9 mouse cellular contexts compared by ENCODE assay signal in the genomic region with DNA sequence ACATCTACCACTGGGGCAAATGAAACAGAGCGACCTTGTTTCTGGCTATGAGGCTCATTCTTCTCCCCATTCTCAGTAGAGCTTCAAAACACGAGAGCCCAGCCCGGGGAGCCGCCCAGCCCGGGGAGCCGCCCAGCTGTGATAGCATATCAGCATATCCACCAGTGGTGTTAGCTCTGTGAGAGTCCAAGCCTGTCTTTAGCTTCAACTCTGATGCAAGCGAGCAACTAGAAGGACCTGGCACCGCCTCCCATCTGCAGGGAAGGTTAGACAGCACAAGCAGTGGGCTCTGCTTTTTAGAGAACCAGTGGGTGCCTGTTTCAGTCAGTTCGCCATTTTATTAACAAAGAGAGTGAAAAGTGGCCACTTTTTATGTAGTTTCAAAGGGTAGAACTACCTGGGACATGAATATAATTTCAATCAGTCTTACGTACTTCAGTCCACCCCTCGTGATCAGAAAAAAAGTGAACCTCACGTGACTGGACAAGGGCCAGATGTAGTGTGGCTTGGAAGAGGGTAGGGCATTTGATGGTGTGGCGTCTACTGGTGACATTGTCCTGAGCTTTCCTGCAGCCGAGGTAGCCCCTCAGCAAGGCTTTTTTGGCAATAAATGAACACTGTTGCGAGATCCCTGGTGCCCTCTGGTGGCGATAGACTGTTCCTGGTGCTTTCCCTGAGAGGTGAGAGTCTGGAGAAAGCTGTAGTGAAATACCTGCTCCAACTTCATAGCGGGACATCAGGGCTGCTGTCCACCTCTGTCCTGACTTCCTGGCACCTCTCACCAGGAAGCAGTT.
DNase-seq lines count a peak whose midpoint lies in the region; ATAC-seq and TF ChIP-seq lines count a peak whose summit lies in the region.
"Had no signal": no experiment of that assay in that cellular context is flagged by ENCODE, and none has a peak within 500 bp of the region (broad histone marks: within the 10 kb centered on the region; RNA-seq: fewer than 3 reads in every experiment).

No protein-coding gene starts in this region.

- no peaks in the 10 kb centered on the region for H3K9me3 ChIP-seq in limb, embryonic 13.5 days
- no peaks in the 10 kb centered on the region for H3K9me3 ChIP-seq in neural tube, embryonic 11.5 days (ENCODE audit: control insufficient read depth, low read length)

- no peaks in the 10 kb centered on the region for H3K27me3 ChIP-seq in kidney, adult 2 months (replicated peaks; ENCODE audit: control insufficient read depth, insufficient read depth, low read length)
- no peaks in the 10 kb centered on the region for H3K27me3 ChIP-seq in limb, embryonic 13.5 days
- no peaks in the 10 kb centered on the region for H3K27me3 ChIP-seq in neural tube, embryonic 11.5 days (ENCODE audit: control insufficient read depth, insufficient read depth, low read length)

- ATAC-seq in limb, embryonic 13.5 days (ENCODE audit: low FRiP score, low read depth) = no peak
- ATAC-seq in neural tube, embryonic 11.5 days (ENCODE audit: insufficient read depth, low FRiP score, low TSS enrichment) = peak; percentile 41; the same call in 1 of the 2 replicates
- no peak for ATAC-seq in erythroid progenitor cell, adult 5-6 weeks (replicated peaks; ENCODE audit: low FRiP score, poor library complexity, severe bottlenecking)

- H3K4me1 ChIP-seq in kidney, adult 2 months (ENCODE audit: control insufficient read depth, insufficient read depth, low read length) = no peaks in the 10 kb centered on the region
- no peaks in the 10 kb centered on the region for H3K4me1 ChIP-seq in limb, embryonic 13.5 days
- no peaks in the 10 kb centered on the region for H3K4me1 ChIP-seq in neural tube, embryonic 11.5 days (ENCODE audit: control insufficient read depth, insufficient read depth, low read length)

- peak; percentile 55; the same call in 1 of the 2 replicates for TF ChIP-seq CTCF in kidney, adult 2 months (conservative IDR thresholded peaks at IDR 0.05; ENCODE audit: insufficient read depth, insufficient read length, low read depth, low read length)

- no peak overlapping the region for H3K4me3 ChIP-seq in kidney, adult 2 months (ENCODE audit: insufficient read depth, low read depth, low read length)
- no peak overlapping the region for H3K4me3 ChIP-seq in limb, embryonic 13.5 days
- H3K4me3 ChIP-seq in neural tube, embryonic 11.5 days (ENCODE audit: low read depth, low read length) = no peak overlapping the region

- DNase-seq in kidney, adult 2 months = peak; percentile 17
- no peak for DNase-seq in kidney, adult 11 months
- peak; percentile 33 for DNase-seq in WW6 (ENCODE audit: low read depth, low spot score)
- peak; percentile 82 for DNase-seq in embryo, embryonic 10.5 days (ENCODE audit: low spot score)
- DNase-seq in heart, postnatal 4 days = peak; percentile 67
- peak; percentile 73 for DNase-seq in neural tube, embryonic 11.5 days (ENCODE audit: low spot score)

- no peak overlapping the region for H3K9ac ChIP-seq in limb, embryonic 13.5 days
- H3K9ac ChIP-seq in neural tube, embryonic 11.5 days (ENCODE audit: low read length) = no peak overlapping the region

- 0 out of 2 replicates have a peak overlapping the region, but pooled peaks have one; percentile 14 for H3K4me2 ChIP-seq in limb, embryonic 13.5 days (replicated peaks)
- no peak overlapping the region for H3K4me2 ChIP-seq in neural tube, embryonic 11.5 days (ENCODE audit: low read depth)

- WGBS in kidney, adult 2 months = 49% methylated on average over 17 of the region's 17 CpGs
- 52% methylated on average over 17 of the region's 17 CpGs for whole genome bisulfite sequencing in limb, embryonic 13.5 days
- 55% methylated on average over 17 of the region's 17 CpGs for WGBS in neural tube, embryonic 11.5 days

- no peaks in the 10 kb centered on the region for H3K36me3 ChIP-seq in kidney, adult 2 months (ENCODE audit: control insufficient read depth, insufficient read depth, low read length)
- H3K36me3 ChIP-seq in limb, embryonic 13.5 days = no peaks in the 10 kb centered on the region
- no peaks in the 10 kb centered on the region for H3K36me3 ChIP-seq in neural tube, embryonic 11.5 days (ENCODE audit: control insufficient read depth, insufficient read depth, low read length)

- no peak overlapping the region for H3K27ac ChIP-seq in kidney, adult 2 months (ENCODE audit: insufficient read depth, low read depth, low read length)
- no peak overlapping the region for H3K27ac ChIP-seq in limb, embryonic 13.5 days
- no peak overlapping the region for H3K27ac ChIP-seq in neural tube, embryonic 11.5 days (ENCODE audit: low read depth, low read length)
- H3K27ac ChIP-seq: macrophage had no signal

- no peak for TF ChIP-seq POLR2A in kidney, adult 2 months (IDR thresholded peaks at IDR 0.05; ENCODE audit: low read depth, low read length)
